Mouse (Mus musculus) testis, adult 2 months (tissue): ENCODE results near the gene Tsnax. TPM values are rescaled to one million over a fixed set of nuclear protein-coding genes. Genes with fewer than 3 reads are reported as not detected.

Experiments used
- H3K27ac ChIP-seq: fragments of 200-500 bp; 2 replicates; pipeline ENCODE4 v1.5.1; 2012; ENCODE audit warnings: low read depth, low read length; ENCODE audit not compliant: control insufficient read depth, insufficient read depth
- H3K27me3 ChIP-seq: fragments of 200-500 bp; 2 replicates; pipeline ENCODE4 v1.6.1; 2012; ENCODE audit warnings: mild to moderate bottlenecking, low read length, moderate library complexity; ENCODE audit not compliant: control insufficient read depth, insufficient read depth
- H3K36me3 ChIP-seq: fragments of 200-500 bp; 2 replicates; pipeline ENCODE4 v1.6.1; 2012; ENCODE audit warnings: mild to moderate bottlenecking, low read length; ENCODE audit not compliant: control insufficient read depth, insufficient read depth
- H3K4me1 ChIP-seq: fragments of 200-500 bp; 2 replicates; pipeline ENCODE4 v1.6.1; 2012; ENCODE audit warnings: low read length; ENCODE audit not compliant: control insufficient read depth, insufficient read depth
- H3K4me3 ChIP-seq: fragments of 200-500 bp; 2 replicates; pipeline ENCODE4 v1.5.1; 2012; ENCODE audit warnings: low read depth, mild to moderate bottlenecking, low read length, moderate library complexity, mixed read lengths; ENCODE audit not compliant: control insufficient read depth
- CTCF ChIP-seq: fragments of 200-500 bp; IDR thresholded peaks from 2 replicates; pipeline ENCODE4 v1.5.1; 2012; ENCODE audit warnings: low read depth, mild to moderate bottlenecking, inconsistent platforms, low read length, moderate library complexity; ENCODE audit not compliant: control insufficient read depth, insufficient read depth, insufficient replicate concordance
- POLR2A ChIP-seq: fragments of 200-500 bp; IDR thresholded peaks from 2 replicates; pipeline ENCODE4 v1.6.1; 2012; ENCODE audit warnings: low read depth, mild to moderate bottlenecking, inconsistent platforms, low read length, moderate library complexity; ENCODE audit not compliant: control insufficient read depth
- polyA plus RNA-seq: library from polyadenylated mRNA; depleted of rRNA; stranded (reverse); fragments of >200 nt; gene quantifications from 2 replicates; pipeline ENCODE4 v1.2.3, GENCODE M21; 2012

The Tsnax gene
- polyA plus RNA-seq, 1 experiment: 41.8 TPM

- Histone ChIP-seq H3K36me3 (peaks cover 3% of the 10 kb centered on the region), H3K27ac (no peak overlapping the region), H3K4me1 (no peaks in the 10 kb centered on the region), H3K4me3 (no peak overlapping the region), H3K27me3 (no peaks in the 10 kb centered on the region)
- TF ChIP-seq CTCF (no peak), POLR2A (no peak)
Observed at GRCm38 (mm10) chr8:125028841-125029240, 16.0 kb downstream of the Tsnax start.

- H3K4me1 ChIP-seq: no peaks in the 10 kb centered on the region
- TF ChIP-seq CTCF: no peak
- no peak for TF ChIP-seq POLR2A
- no peak overlapping the region for H3K27ac ChIP-seq
- no peak overlapping the region for H3K4me3 ChIP-seq
- H3K36me3 ChIP-seq: peaks cover 3% of the 10 kb centered on the region
- H3K27me3 ChIP-seq: no peaks in the 10 kb centered on the region
Observed at GRCm38 (mm10) chr8:125031276-125031675, 18.5 kb downstream of the Tsnax start.

GRCm38 (mm10) chr8:125034669-125035068, 21.9 kb downstream of the Tsnax start:
- Histone ChIP-seq H3K27me3 (no peaks in the 10 kb centered on the region), H3K4me3 (no peak overlapping the region), H3K36me3 (no peaks in the 10 kb centered on the region; the same call in 1 of the 2 replicates), H3K4me1 (no peaks in the 10 kb centered on the region), H3K27ac (no peak overlapping the region)
- TF ChIP-seq POLR2A (no peak), CTCF (peak; percentile 83)

GRCm38 (mm10) chr8:125037081-125037480, 24.3 kb downstream of the Tsnax start:
- Histone ChIP-seq H3K36me3 (no peaks in the 10 kb centered on the region), H3K27me3 (no peaks in the 10 kb centered on the region), H3K27ac (no peak overlapping the region), H3K4me3 (no peak overlapping the region), H3K4me1 (no peaks in the 10 kb centered on the region)
- TF ChIP-seq POLR2A (no peak), CTCF (no peak)

GRCm38 (mm10) chr8:125038731-125039130, 25.9 kb downstream of the Tsnax start:
- TF ChIP-seq POLR2A: no peak
- no peak for TF ChIP-seq CTCF
- Histone ChIP-seq H3K36me3 (no peaks in the 10 kb centered on the region), H3K4me3 (no peak overlapping the region), H3K4me1 (no peaks in the 10 kb centered on the region), H3K27ac (no peak overlapping the region), H3K27me3 (no peaks in the 10 kb centered on the region)

- Histone ChIP-seq H3K4me3 (no peak overlapping the region), H3K4me1 (no peaks in the 10 kb centered on the region), H3K36me3 (no peaks in the 10 kb centered on the region), H3K27me3 (no peaks in the 10 kb centered on the region), H3K27ac (no peak overlapping the region)
- TF ChIP-seq POLR2A (no peak), CTCF (no peak)
Observed at GRCm38 (mm10) chr8:125040587-125041375, 28.0 kb downstream of the Tsnax start.

GRCm38 (mm10) chr8:125041496-125041895, 28.7 kb downstream of the Tsnax start:
- no peak overlapping the region for H3K4me3 ChIP-seq
- no peaks in the 10 kb centered on the region for H3K36me3 ChIP-seq
- no peak overlapping the region for H3K27ac ChIP-seq
- TF ChIP-seq POLR2A: no peak
- TF ChIP-seq CTCF: no peak
- H3K27me3 ChIP-seq: no peaks in the 10 kb centered on the region
- H3K4me1 ChIP-seq: no peaks in the 10 kb centered on the region
